Mouse (Mus musculus): ENCODE results near the gene Atg9b. TPM values are rescaled to one million over a fixed set of nuclear protein-coding genes. Genes with fewer than 3 reads are reported as not detected.

Atg9b gene
- polyA plus RNA-seq, 1 experiment: 1.1 TPM

DNA sequence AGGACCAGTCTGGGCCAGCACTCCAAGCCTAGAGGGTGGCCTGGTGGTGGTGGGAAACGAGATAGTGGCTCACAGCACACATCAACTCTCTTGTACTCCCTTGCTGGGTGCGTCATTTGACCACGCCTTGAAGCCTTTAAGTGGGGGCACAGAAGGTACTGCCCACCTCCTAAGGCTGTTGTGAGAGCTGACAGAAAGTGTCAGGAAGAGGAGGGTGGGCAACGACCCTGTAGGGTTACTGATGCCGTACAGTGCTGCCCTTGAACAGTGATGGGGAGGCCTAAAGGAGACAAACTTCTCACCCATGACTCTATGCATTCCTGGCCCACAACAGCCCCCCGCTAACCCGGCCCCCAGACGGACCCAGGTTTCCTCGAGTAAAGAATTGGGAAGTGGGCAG, 25.5 kb downstream of the Atg9b start:
- Histone ChIP-seq H3K4me1 (ENCODE audit: control insufficient read depth, insufficient read depth, low read length) (no peaks in the 10 kb centered on the region), H3K27ac (ENCODE audit: control insufficient read depth, insufficient read depth, low read depth, low read length, poor library complexity) (no peak overlapping the region), H3K4me3 (replicated peaks; ENCODE audit: control insufficient read depth, low read depth, low read length) (no peak overlapping the region)
- 68% methylated on average over 9 of the region's 9 CpGs for WGBS
- no peak for TF ChIP-seq POLR2A (IDR thresholded peaks at IDR 0.05; ENCODE audit: borderline replicate concordance, control insufficient read depth, low read depth, low read length)
- TF ChIP-seq CTCF (IDR thresholded peaks at IDR 0.05; ENCODE audit: control insufficient read depth, insufficient read depth, low read length): no peak

DNA sequence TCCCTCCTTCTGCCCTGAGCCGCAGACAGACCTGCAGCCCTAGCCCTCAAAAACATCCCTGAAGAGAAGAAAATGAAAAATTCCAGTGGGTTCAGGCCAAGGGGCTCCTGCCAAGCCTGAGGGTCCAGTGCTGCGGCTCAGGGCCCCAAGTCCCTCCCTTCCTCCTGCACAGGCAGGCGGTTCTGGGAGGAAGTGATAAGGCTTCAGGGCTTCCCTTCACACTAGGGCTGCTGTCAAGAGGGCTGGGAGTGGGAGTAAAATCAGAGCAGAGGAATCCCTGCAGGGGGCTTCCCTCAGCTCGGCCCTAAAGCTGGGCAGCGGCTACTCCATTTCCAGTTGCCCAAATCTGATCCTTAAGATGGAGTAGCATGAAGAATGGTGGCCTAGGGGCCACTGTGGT, 26.4 kb downstream of the Atg9b start:
- Histone ChIP-seq H3K27ac (ENCODE audit: control insufficient read depth, insufficient read depth, low read depth, low read length, poor library complexity) (no peak overlapping the region), H3K4me3 (replicated peaks; ENCODE audit: control insufficient read depth, low read depth, low read length) (no peak overlapping the region), H3K4me1 (ENCODE audit: control insufficient read depth, insufficient read depth, low read length) (no peaks in the 10 kb centered on the region)
- TF ChIP-seq CTCF (IDR thresholded peaks at IDR 0.05; ENCODE audit: control insufficient read depth, insufficient read depth, low read length) (no peak), POLR2A (IDR thresholded peaks at IDR 0.05; ENCODE audit: borderline replicate concordance, control insufficient read depth, low read depth, low read length) (no peak)
- 2% methylated on average over 5 of the region's 5 CpGs for WGBS

DNA sequence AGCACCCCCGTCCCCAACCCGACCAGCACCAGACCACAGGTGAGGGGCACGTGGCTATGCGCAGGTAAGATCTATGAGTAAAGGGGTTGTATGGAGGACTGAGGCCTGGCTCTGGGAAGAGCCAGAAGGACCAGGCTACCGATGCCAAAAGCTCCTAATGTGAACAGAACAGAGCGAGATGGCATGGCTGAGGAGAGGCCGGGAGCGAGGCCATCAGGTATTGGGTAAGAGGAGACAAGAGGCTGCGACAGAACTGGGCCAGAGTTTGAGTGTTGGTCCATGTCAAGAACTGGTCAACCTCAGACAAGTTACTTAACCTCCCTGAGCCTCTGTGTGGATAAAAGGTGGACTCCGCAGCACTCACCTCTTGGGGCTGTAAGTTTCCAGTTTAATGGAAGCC, 27.0 kb downstream of the Atg9b start:
- H3K4me1 ChIP-seq (ENCODE audit: control insufficient read depth, insufficient read depth, low read length): no peaks in the 10 kb centered on the region
- no peak overlapping the region for H3K4me3 ChIP-seq (replicated peaks; ENCODE audit: control insufficient read depth, low read depth, low read length)
- H3K27ac ChIP-seq (ENCODE audit: control insufficient read depth, insufficient read depth, low read depth, low read length, poor library complexity): no peak overlapping the region
- 67% methylated on average over 10 of the region's 10 CpGs for WGBS
- TF ChIP-seq CTCF (IDR thresholded peaks at IDR 0.05; ENCODE audit: control insufficient read depth, insufficient read depth, low read length): no peak
- TF ChIP-seq POLR2A (IDR thresholded peaks at IDR 0.05; ENCODE audit: borderline replicate concordance, control insufficient read depth, low read depth, low read length): no peak

DNA sequence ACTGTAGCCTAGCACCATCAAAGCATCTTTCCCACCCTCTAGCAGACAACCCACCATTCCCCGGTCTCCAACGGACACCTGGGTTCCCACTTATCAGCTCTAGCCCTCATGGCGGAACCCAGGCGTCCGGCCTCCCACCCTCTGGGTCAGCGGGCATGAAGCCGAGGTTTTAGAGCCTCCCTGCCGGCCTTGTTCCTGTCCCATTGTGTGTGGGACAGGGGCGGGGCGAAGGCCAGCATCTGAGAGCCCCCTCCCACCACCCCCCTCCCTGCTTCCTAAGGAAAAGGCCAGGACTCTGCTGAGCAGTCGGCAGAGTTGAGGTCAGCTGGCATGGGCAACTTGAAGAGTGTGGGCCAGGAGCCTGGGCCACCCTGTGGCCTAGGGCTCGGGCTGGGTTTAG, 27.4 kb downstream of the Atg9b start, which contains the start of gene Nos3:
Gene Nos3 (plus strand): TSS at position 303 of the 400 bp plus-strand sequence.
- TF ChIP-seq POLR2A (IDR thresholded peaks at IDR 0.05; ENCODE audit: borderline replicate concordance, control insufficient read depth, low read depth, low read length) (no peak), CTCF (IDR thresholded peaks at IDR 0.05; ENCODE audit: control insufficient read depth, insufficient read depth, low read length) (no peak)
- no peak within 1 kb of the TSS for H3K4me3 ChIP-seq (replicated peaks; ENCODE audit: control insufficient read depth, low read depth, low read length)
- H3K4me1 ChIP-seq (ENCODE audit: control insufficient read depth, insufficient read depth, low read length): no peaks in the 10 kb centered on the region
- 75% methylated on average over 12 of the region's 12 CpGs for WGBS
- H3K27ac ChIP-seq (ENCODE audit: control insufficient read depth, insufficient read depth, low read depth, low read length, poor library complexity): no peak within 1 kb of the TSS

DNA sequence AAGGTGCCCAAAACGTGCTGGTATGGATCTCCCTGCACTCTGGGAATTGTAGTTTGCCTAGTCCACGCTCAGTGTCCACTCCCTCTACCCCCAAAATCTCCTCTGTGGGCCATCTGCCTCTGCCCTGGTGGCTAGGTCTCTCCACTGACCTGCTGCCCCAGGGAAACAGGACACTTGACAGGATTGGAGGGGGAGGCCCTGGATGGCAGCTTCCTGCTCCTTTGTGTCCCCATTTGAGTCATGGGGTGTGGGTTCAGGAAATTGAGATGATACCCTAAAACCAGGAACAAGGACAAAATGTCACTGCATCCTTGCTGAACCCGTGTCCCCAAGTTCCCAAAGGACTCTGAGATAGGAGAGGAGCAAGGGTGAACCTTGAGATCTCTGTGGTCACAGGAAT, 27.9 kb downstream of the Atg9b start:
- TF ChIP-seq CTCF (IDR thresholded peaks at IDR 0.05; ENCODE audit: control insufficient read depth, insufficient read depth, low read length): no peak
- no peak for TF ChIP-seq POLR2A (IDR thresholded peaks at IDR 0.05; ENCODE audit: borderline replicate concordance, control insufficient read depth, low read depth, low read length)
- 66% methylated on average over 3 of the region's 3 CpGs for whole genome bisulfite sequencing
- no peaks in the 10 kb centered on the region for H3K4me1 ChIP-seq (ENCODE audit: control insufficient read depth, insufficient read depth, low read length)
- H3K27ac ChIP-seq (ENCODE audit: control insufficient read depth, insufficient read depth, low read depth, low read length, poor library complexity): no peak overlapping the region
- H3K4me3 ChIP-seq (replicated peaks; ENCODE audit: control insufficient read depth, low read depth, low read length): no peak overlapping the region

DNA sequence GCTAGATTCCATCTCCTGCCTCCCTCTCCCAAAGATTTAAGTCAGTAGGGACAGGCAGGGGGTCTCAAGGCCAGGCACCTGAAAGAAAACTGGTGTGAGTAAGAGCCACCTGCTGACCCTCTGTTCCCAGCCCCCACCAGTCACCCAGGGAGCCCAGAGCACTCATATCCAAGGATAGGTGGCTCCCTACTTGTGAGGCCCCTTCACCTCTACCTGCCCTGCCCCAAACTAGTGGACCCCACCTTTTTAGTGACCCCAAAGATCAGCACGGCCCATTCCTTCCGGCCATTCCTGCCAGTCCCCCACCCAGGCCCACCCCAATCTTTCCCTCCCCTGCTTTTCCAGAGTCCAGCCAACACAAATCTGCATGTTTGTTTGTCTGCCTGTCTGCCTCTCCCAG, 28.5 kb downstream of the Atg9b start:
- H3K4me1 ChIP-seq (ENCODE audit: control insufficient read depth, insufficient read depth, low read length): no peaks in the 10 kb centered on the region
- no peak overlapping the region for H3K27ac ChIP-seq (ENCODE audit: control insufficient read depth, insufficient read depth, low read depth, low read length, poor library complexity)
- 80% methylated on average over 2 of the region's 2 CpGs for WGBS
- H3K4me3 ChIP-seq (replicated peaks; ENCODE audit: control insufficient read depth, low read depth, low read length): no peak overlapping the region
- TF ChIP-seq CTCF (IDR thresholded peaks at IDR 0.05; ENCODE audit: control insufficient read depth, insufficient read depth, low read length) (no peak), POLR2A (IDR thresholded peaks at IDR 0.05; ENCODE audit: borderline replicate concordance, control insufficient read depth, low read depth, low read length) (no peak)

DNA sequence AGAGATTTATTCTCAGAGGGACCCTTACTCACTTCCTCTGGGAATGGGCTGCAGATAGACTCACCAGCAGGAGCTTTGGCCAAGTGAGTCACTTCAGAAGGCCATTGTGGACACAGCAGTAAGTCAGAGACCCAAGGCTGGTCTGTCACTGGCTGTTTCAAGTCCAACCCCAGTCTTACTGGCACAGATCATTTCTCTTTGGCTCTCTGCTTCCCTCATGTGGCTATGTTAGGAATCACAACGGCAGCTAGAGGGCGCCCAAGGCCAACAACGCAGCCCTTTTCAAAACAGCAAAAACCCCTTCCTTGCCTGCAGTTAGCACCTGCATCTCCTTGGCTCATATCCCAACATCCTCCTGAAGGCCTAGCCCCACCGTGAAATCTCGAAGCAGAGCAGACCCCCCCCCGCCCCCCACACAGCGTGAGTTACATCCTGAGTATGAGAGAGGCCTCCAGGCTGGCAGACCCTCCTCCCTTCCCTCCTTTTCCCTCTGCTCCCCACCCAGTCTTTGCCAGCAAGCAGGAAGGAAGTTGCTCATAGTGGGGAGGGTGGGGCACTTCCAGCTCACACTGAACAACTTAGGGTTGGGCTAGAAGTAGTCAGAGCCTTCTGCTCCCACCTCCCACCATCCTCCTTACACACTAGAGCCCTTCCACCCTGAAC, 31.0 kb downstream of the Atg9b start:
- H3K4me3 ChIP-seq (replicated peaks; ENCODE audit: control insufficient read depth, low read depth, low read length): no peak overlapping the region
- no peak overlapping the region for H3K27ac ChIP-seq (ENCODE audit: control insufficient read depth, insufficient read depth, low read depth, low read length, poor library complexity)
- 0% methylated on average over 7 of the region's 7 CpGs for WGBS
- TF ChIP-seq CTCF (IDR thresholded peaks at IDR 0.05; ENCODE audit: control insufficient read depth, insufficient read depth, low read length): peak; percentile 86
- TF ChIP-seq POLR2A (IDR thresholded peaks at IDR 0.05; ENCODE audit: borderline replicate concordance, control insufficient read depth, low read depth, low read length): no peak
- no peaks in the 10 kb centered on the region for H3K4me1 ChIP-seq (ENCODE audit: control insufficient read depth, insufficient read depth, low read length)

DNA sequence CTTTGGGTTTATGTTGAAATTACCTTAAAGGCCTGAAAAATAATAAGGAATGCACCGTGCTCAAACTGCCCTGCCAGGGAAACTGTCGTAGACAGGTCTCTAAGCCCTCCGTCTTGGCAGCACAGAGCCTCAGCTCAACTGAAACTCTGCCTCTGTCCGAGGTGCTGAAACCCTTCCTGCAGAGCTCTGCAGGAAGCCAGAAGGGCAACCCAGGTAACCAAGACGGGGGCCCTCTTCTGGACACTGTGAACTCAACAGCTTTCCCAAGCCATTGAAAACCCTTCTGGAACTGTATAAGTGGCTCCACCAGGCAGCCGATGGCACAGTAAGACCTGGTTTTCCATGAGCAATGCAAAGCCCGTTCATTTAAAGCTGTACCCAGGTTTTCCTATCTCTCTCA, 34.5 kb downstream of the Atg9b start:
- Histone ChIP-seq H3K4me3 (replicated peaks; ENCODE audit: control insufficient read depth, low read depth, low read length) (no peak overlapping the region), H3K27ac (ENCODE audit: control insufficient read depth, insufficient read depth, low read depth, low read length, poor library complexity) (no peak overlapping the region), H3K4me1 (ENCODE audit: control insufficient read depth, insufficient read depth, low read length) (no peaks in the 10 kb centered on the region)
- no peak for TF ChIP-seq POLR2A (IDR thresholded peaks at IDR 0.05; ENCODE audit: borderline replicate concordance, control insufficient read depth, low read depth, low read length)
- TF ChIP-seq CTCF (IDR thresholded peaks at IDR 0.05; ENCODE audit: control insufficient read depth, insufficient read depth, low read length): peak; percentile 28; the same call in 1 of the 2 replicates
- WGBS: 11% methylated on average over 7 of the region's 7 CpGs

DNA sequence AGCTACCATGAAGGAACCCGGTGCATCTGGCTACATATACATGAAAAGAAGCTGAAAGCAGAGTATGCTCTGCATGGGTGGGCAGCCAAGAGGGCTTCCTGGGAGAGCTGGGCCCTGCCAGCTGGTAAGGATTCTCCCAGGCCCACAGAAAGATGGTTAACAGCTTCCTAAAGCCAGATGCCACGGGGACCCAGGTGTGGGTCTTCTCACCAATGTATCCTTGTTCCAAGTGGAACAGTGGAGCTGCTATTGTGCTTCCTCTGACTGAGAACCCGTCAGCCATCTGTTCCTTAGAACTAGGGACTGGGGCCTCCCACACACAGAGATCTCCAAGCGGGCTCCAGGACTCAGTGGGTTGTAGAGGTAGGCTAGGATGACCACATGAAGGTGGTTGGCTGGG, 35.2 kb downstream of the Atg9b start:
- H3K27ac ChIP-seq (ENCODE audit: control insufficient read depth, insufficient read depth, low read depth, low read length, poor library complexity): no peak overlapping the region
- no peak overlapping the region for H3K4me3 ChIP-seq (replicated peaks; ENCODE audit: control insufficient read depth, low read depth, low read length)
- 49% methylated on average over 4 of the region's 4 CpGs for WGBS
- H3K4me1 ChIP-seq (ENCODE audit: control insufficient read depth, insufficient read depth, low read length): no peaks in the 10 kb centered on the region; the same call in 1 of the 2 replicates
- no peak for TF ChIP-seq CTCF (IDR thresholded peaks at IDR 0.05; ENCODE audit: control insufficient read depth, insufficient read depth, low read length)
- no peak for TF ChIP-seq POLR2A (IDR thresholded peaks at IDR 0.05; ENCODE audit: borderline replicate concordance, control insufficient read depth, low read depth, low read length)

All from bone marrow, adult 2 months (tissue).